Mouse (Mus musculus): ENCODE results near the gene Gm28048. TPM values are rescaled to one million over a fixed set of nuclear protein-coding genes. Genes with fewer than 3 reads are reported as not detected.

Gm28048 gene
- polyA plus RNA-seq, 1 experiment, result 0.91 TPM

DNA sequence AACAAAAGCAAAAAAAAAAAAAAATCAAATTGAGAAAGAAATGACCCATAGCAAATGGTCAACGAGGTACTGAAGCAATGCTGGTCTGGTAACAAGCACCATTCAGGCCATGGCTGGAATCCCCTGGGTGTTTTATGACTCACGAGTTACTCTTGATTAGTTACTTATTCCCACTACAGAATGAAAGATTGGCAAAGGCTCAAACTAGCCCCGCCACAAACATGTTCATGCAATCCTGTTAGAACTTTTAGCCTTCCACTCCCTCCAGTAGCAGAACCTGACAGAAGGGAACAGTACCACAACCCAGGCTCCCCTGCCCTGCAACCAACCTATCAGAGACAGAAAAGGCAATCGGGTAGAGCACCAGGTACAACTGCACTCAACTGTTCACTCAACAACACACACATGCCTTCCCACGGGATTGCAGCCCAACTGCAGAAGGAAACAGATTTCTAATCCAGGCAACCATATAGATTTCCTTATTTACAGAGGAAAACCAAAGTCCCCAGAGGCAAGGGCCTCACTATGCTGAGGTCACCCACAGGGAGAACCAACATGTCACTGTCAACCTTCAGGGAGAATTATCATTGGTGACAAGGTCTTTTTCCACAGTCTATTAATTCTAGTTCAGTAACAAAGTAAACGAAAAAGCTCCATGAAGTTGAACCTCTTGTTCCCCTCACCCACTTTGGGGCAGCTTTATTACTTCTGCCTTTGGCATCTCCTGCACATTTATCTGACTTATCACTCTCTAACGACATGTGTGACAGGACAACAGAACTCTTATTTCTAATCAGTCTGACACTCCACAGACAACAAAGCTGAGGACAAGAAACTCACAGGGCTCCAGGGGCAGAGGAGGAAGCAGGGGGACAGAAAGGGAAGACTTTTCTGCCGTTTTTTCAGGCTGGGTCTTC, 133.9 kb downstream of the Gm28048 start:
- Histone ChIP-seq H3K36me3 (ENCODE audit: control insufficient read depth, insufficient read depth, low read length) (no peaks in the 10 kb centered on the region), H3K27ac (ENCODE audit: control insufficient read depth, insufficient read depth, low read depth, low read length) (no peak overlapping the region), H3K27me3 (ENCODE audit: control insufficient read depth, insufficient read depth, low read length) (no peaks in the 10 kb centered on the region), H3K4me3 (ENCODE audit: control insufficient read depth, low read depth, low read length) (no peak overlapping the region), H3K4me1 (ENCODE audit: control insufficient read depth, insufficient read depth, low read length) (peaks cover 3% of the 10 kb centered on the region)
- TF ChIP-seq POLR2A (IDR thresholded peaks at IDR 0.05; ENCODE audit: control insufficient read depth, low read depth, low read length) (no peak), CTCF (IDR thresholded peaks at IDR 0.05; ENCODE audit: control insufficient read depth, insufficient read depth, insufficient replicate concordance, low read depth, low read length) (no peak)

DNA sequence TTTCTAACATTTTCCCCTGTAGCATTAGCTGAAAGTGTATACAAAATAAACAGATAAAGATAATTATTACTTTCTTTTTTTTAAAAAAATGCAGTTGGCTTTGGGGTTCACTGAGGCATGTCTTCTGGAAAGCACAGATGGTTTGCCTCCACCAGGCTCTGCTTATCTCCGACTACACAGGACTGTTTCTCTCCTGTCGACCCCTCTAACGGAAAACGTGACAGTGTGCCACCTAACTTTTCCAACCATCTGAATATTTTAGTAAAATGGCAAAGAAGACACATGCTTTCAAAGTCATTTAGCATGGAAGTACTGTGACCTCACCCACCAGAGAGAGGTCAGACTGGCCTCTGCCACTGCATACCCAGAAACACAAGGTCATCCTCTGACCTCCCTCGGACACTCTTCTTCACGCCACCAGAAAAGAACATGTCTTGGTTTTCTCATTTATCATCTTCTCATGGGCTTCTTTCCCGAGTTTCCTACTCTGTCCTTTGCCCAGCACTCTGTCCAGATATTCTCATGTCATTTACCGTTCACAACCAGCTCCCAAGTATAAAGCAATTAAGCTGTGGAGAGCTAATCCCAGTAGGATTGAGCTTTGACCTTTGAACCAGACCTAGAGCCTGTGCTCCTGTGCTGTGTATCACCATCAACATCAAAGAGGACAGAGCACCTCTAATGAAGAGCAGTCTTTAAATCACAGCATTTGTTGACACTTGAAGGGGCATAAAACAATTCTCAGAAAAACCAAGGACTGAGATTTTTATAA, 134.7 kb downstream of the Gm28048 start:
- H3K27me3 ChIP-seq (ENCODE audit: control insufficient read depth, insufficient read depth, low read length), result no peaks in the 10 kb centered on the region
- peaks cover 3% of the 10 kb centered on the region for H3K4me1 ChIP-seq (ENCODE audit: control insufficient read depth, insufficient read depth, low read length)
- no peak for TF ChIP-seq CTCF (IDR thresholded peaks at IDR 0.05; ENCODE audit: control insufficient read depth, insufficient read depth, insufficient replicate concordance, low read depth, low read length)

DNA sequence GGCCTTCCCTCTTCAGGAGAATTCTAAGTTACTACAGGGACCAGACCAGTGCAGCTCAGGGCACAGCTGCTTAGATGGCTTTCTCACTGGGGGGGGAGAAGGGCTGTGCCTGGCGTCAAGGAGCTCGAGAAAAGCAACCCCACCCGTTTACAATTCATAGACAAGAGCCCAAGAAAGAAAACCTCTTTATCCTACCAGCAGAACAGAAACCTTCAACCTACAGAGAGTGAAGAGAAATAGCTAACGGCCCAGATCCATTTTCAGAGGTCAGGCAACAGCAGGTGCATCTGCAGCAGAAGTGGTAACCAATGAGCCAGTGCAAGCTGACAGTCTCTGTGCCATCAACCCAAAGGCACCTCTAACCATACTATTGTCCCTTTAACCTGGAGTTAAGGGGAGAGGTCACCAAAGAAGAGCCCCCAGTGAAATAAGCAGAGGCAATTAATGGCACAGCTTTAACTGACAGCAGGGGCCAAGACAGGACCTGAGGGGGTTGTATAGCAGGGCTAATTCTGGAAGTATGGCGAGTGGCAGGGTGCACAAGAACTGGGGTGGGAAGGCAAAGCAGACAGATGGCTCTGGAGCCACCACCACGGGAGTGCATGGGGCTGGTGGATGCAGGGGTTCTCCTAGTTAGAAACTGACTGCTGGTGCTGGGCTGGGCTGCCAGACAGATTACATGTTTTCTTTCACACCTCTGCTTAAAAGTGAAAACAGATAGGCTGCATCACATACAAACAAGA, 135.6 kb downstream of the Gm28048 start:
- no peaks in the 10 kb centered on the region for H3K27me3 ChIP-seq (ENCODE audit: control insufficient read depth, insufficient read depth, low read length)
- peaks cover 3% of the 10 kb centered on the region for H3K4me1 ChIP-seq (ENCODE audit: control insufficient read depth, insufficient read depth, low read length)
- H3K27ac ChIP-seq (ENCODE audit: control insufficient read depth, insufficient read depth, low read depth, low read length), result no peak overlapping the region
- TF ChIP-seq POLR2A (IDR thresholded peaks at IDR 0.05; ENCODE audit: control insufficient read depth, low read depth, low read length) (no peak), CTCF (IDR thresholded peaks at IDR 0.05; ENCODE audit: control insufficient read depth, insufficient read depth, insufficient replicate concordance, low read depth, low read length) (no peak)
- H3K4me3 ChIP-seq (ENCODE audit: control insufficient read depth, low read depth, low read length), result no peak overlapping the region
- H3K36me3 ChIP-seq (ENCODE audit: control insufficient read depth, insufficient read depth, low read length), result no peaks in the 10 kb centered on the region

More for the DNA sequence above, 134.7 kb downstream of the Gm28048 start:
- Histone ChIP-seq H3K36me3 (ENCODE audit: control insufficient read depth, insufficient read depth, low read length) (no peaks in the 10 kb centered on the region), H3K4me3 (ENCODE audit: control insufficient read depth, low read depth, low read length) (no peak overlapping the region), H3K27ac (ENCODE audit: control insufficient read depth, insufficient read depth, low read depth, low read length) (no peak overlapping the region)

DNA sequence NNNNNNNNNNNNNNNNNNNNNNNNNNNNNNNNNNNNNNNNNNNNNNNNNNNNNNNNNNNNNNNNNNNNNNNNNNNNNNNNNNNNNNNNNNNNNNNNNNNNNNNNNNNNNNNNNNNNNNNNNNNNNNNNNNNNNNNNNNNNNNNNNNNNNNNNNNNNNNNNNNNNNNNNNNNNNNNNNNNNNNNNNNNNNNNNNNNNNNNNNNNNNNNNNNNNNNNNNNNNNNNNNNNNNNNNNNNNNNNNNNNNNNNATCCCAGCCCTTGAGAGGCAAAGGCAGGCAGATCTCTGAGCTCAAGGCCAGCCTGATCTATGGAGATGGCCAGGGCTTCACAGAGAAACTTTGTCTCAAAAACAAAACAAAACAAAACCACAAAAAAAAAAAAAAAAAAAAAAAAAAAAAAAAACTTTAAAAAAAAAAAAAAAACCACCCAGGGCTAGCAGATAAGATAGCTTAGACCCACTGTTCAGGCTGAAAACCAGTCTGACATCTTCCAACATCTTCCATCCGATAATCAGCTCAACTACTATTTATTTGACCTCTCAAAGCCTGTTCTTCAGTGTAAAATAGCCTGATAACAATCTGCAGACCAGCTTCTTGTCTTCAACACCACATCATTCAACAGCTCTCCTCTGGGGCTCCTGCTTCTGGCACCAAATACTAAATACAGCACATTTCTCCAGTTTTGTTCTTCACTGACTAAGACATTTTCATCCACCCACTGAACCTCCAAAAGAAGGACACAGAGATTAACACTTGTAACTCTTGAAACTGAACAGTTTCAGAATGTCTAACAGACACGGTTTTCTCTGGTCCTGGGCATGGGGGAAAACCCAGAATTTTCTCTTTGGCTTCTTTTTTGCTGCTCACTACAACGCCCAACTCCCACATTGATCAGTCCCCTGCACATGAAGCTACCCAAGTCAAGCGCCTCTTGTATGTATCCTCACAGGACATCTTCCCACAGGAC, 136.9 kb downstream of the Gm28048 start:
- no peak overlapping the region for H3K4me3 ChIP-seq (ENCODE audit: control insufficient read depth, low read depth, low read length)
- peaks cover 3% of the 10 kb centered on the region for H3K4me1 ChIP-seq (ENCODE audit: control insufficient read depth, insufficient read depth, low read length)
- no peak overlapping the region for H3K27ac ChIP-seq (ENCODE audit: control insufficient read depth, insufficient read depth, low read depth, low read length)
- no peak for TF ChIP-seq POLR2A (IDR thresholded peaks at IDR 0.05; ENCODE audit: control insufficient read depth, low read depth, low read length)
- no peak for TF ChIP-seq CTCF (IDR thresholded peaks at IDR 0.05; ENCODE audit: control insufficient read depth, insufficient read depth, insufficient replicate concordance, low read depth, low read length)
- H3K36me3 ChIP-seq (ENCODE audit: control insufficient read depth, insufficient read depth, low read length), result no peaks in the 10 kb centered on the region
- no peaks in the 10 kb centered on the region for H3K27me3 ChIP-seq (ENCODE audit: control insufficient read depth, insufficient read depth, low read length)

DNA sequence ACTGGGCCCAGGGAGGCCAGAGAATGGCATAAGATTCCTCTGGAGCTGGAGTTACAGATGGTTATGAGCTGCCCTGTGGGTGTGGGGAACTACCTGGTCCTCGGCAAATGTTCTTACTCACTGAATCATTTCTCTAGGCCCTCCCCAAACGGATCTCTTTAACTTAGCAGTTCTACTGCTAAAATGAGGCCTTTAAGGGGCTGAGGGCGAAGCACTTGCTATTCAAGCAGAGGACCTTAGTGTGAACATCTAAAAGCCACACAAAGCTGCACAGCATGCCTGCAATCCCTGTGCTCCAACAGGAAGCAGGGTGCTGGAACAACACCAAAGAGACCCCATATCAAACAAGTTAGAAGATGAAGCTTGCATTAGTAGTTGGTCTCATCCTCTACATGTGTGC, 142.4 kb downstream of the Gm28048 start:
- Histone ChIP-seq H3K36me3 (ENCODE audit: control insufficient read depth, insufficient read depth, low read length) (no peaks in the 10 kb centered on the region), H3K27ac (ENCODE audit: control insufficient read depth, insufficient read depth, low read depth, low read length) (no peak overlapping the region), H3K27me3 (ENCODE audit: control insufficient read depth, insufficient read depth, low read length) (no peaks in the 10 kb centered on the region), H3K4me1 (ENCODE audit: control insufficient read depth, insufficient read depth, low read length) (peaks cover 2% of the 10 kb centered on the region; the same call in 1 of the 2 replicates), H3K4me3 (ENCODE audit: control insufficient read depth, low read depth, low read length) (no peak overlapping the region)
- TF ChIP-seq CTCF (IDR thresholded peaks at IDR 0.05; ENCODE audit: control insufficient read depth, insufficient read depth, insufficient replicate concordance, low read depth, low read length) (no peak), POLR2A (IDR thresholded peaks at IDR 0.05; ENCODE audit: control insufficient read depth, low read depth, low read length) (no peak)

DNA sequence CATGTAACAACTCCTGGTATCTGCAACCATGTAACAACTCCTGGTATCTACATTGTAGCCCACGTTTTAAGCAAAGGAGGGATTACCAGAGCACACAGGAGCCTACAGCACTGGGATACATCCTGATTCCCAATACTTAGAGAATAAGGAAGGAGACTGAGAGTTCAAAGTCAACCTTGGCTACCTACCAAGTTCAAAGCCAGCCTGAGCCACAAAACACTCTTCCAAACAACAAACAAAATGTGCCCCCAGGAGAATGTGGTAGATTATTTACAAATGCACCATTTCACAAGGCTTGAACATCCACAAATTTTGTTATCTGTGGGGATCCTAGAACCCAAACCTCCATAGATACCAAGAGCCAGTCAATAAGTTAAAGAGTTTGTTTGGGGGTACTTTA, 143.5 kb downstream of the Gm28048 start:
- no peak overlapping the region for H3K27ac ChIP-seq (ENCODE audit: control insufficient read depth, insufficient read depth, low read depth, low read length)
- no peaks in the 10 kb centered on the region for H3K36me3 ChIP-seq (ENCODE audit: control insufficient read depth, insufficient read depth, low read length)
- H3K4me1 ChIP-seq (ENCODE audit: control insufficient read depth, insufficient read depth, low read length), result peaks cover 2% of the 10 kb centered on the region; the same call in 1 of the 2 replicates
- no peaks in the 10 kb centered on the region for H3K27me3 ChIP-seq (ENCODE audit: control insufficient read depth, insufficient read depth, low read length)
- TF ChIP-seq CTCF (IDR thresholded peaks at IDR 0.05; ENCODE audit: control insufficient read depth, insufficient read depth, insufficient replicate concordance, low read depth, low read length) (no peak), POLR2A (IDR thresholded peaks at IDR 0.05; ENCODE audit: control insufficient read depth, low read depth, low read length) (no peak)
- H3K4me3 ChIP-seq (ENCODE audit: control insufficient read depth, low read depth, low read length), result no peak overlapping the region
